Mouse (Mus musculus): ENCODE results near the gene Gm11042. TPM values are rescaled to one million over a fixed set of nuclear protein-coding genes. Genes with fewer than 3 reads are reported as not detected.

The Gm11042 gene
- not detected in 2 replicates for polyA plus RNA-seq (2016; fragmentation: Nextera tagmentation; extraction: Ambion mirVana)

- ATAC-seq (ENCODE audit: low FRiP score, low read depth), result peak; percentile 71
- H3K4me1 ChIP-seq, result no peaks in the 10 kb centered on the region
- no peaks in the 10 kb centered on the region for H3K9me3 ChIP-seq
- no peaks in the 10 kb centered on the region for H3K36me3 ChIP-seq
- H3K27ac ChIP-seq, result peak within 1 kb of the TSS; percentile 62
- peak within 1 kb of the TSS; percentile 66 for H3K4me2 ChIP-seq (replicated peaks)
- H3K27me3 ChIP-seq (replicated peaks), result no peaks in the 10 kb centered on the region
- H3K4me3 ChIP-seq, result peak within 1 kb of the TSS; percentile 41
- WGBS, result 37% methylated on average over 14 of the region's 18 CpGs
- peak within 1 kb of the TSS; percentile 69 for H3K9ac ChIP-seq
These were observed at the start of gene Gm11042 for GRCm38 (mm10) chr12:74316344-74316973. Gene Gm11042 (minus strand): TSS chr12:74316394.

- 90% methylated on average over 7 of the region's 7 CpGs for WGBS
- H3K4me3 ChIP-seq, result no peak overlapping the region
- no peak for ATAC-seq (ENCODE audit: low FRiP score, low read depth)
These were observed 48.3 kb upstream of the Gm11042 start for GRCm38 (mm10) chr12:74364477-74364876.

GRCm38 (mm10) chr12:74363076-74363475 lies 46.9 kb upstream of the Gm11042 start:
- no peak overlapping the region for H3K4me2 ChIP-seq (replicated peaks)
- ATAC-seq (ENCODE audit: low FRiP score, low read depth), result no peak
- 85% methylated on average over 6 of the region's 6 CpGs for WGBS

More at GRCm38 (mm10) chr12:74364477-74364876, 48.3 kb upstream of the Gm11042 start:
- Histone ChIP-seq H3K4me2 (replicated peaks) (no peak overlapping the region), H3K9ac (no peak overlapping the region), H3K4me1 (no peaks in the 10 kb centered on the region), H3K9me3 (no peaks in the 10 kb centered on the region), H3K36me3 (no peaks in the 10 kb centered on the region), H3K27ac (no peak overlapping the region), H3K27me3 (replicated peaks) (no peaks in the 10 kb centered on the region)

DNA sequence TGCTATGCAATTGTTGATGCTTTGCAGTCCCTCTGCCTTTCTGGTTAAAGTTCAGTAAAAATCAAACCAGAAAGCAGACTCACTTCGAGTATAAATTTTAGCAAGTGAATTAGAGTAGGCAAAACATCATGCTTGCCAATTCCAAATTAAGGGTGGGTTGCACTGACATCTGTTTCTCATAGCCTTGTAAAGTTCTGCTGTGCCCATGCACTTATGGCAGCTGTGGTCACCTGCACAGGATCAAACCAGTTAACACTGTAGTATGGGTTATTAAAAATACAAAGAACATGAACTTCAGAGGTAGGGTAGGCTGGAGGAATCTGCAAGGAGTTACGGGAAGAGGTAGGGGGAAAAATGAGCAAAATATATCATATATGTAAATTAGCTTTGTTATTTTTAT lies 46.3 kb upstream of the Gm11042 start:
- Histone ChIP-seq H3K36me3 (no peaks in the 10 kb centered on the region), H3K9ac (no peak overlapping the region), H3K4me2 (replicated peaks) (no peak overlapping the region), H3K27me3 (replicated peaks) (no peaks in the 10 kb centered on the region), H3K27ac (no peak overlapping the region), H3K4me1 (no peaks in the 10 kb centered on the region), H3K9me3 (no peaks in the 10 kb centered on the region), H3K4me3 (no peak overlapping the region)
- WGBS, result 86% methylated on average over 2 of the region's 2 CpGs
- ATAC-seq (ENCODE audit: low FRiP score, low read depth), result no peak

More at GRCm38 (mm10) chr12:74363076-74363475, 46.9 kb upstream of the Gm11042 start:
- no peak overlapping the region for H3K4me3 ChIP-seq
- H3K27me3 ChIP-seq (replicated peaks), result no peaks in the 10 kb centered on the region
- no peaks in the 10 kb centered on the region for H3K36me3 ChIP-seq
- no peak overlapping the region for H3K9ac ChIP-seq
- no peaks in the 10 kb centered on the region for H3K4me1 ChIP-seq
- no peaks in the 10 kb centered on the region for H3K9me3 ChIP-seq
- H3K27ac ChIP-seq, result no peak overlapping the region

GRCm38 (mm10) chr12:74359791-74360190 lies 43.6 kb upstream of the Gm11042 start:
- 89% methylated on average over 5 of the region's 5 CpGs for WGBS
- no peak for ATAC-seq (ENCODE audit: low FRiP score, low read depth)
- Histone ChIP-seq H3K27me3 (replicated peaks) (no peaks in the 10 kb centered on the region), H3K4me3 (no peak overlapping the region), H3K4me2 (replicated peaks) (no peak overlapping the region), H3K4me1 (no peaks in the 10 kb centered on the region), H3K27ac (no peak overlapping the region), H3K9ac (no peak overlapping the region), H3K36me3 (no peaks in the 10 kb centered on the region), H3K9me3 (no peaks in the 10 kb centered on the region)

- Histone ChIP-seq H3K9me3 (no peaks in the 10 kb centered on the region), H3K4me1 (no peaks in the 10 kb centered on the region), H3K27ac (no peak overlapping the region), H3K9ac (no peak overlapping the region), H3K27me3 (replicated peaks) (no peaks in the 10 kb centered on the region), H3K36me3 (no peaks in the 10 kb centered on the region), H3K4me2 (replicated peaks) (no peak overlapping the region), H3K4me3 (no peak overlapping the region)
- WGBS, result 65% methylated on average over 6 of the region's 6 CpGs
- ATAC-seq (ENCODE audit: low FRiP score, low read depth), result no peak
These were observed 41.6 kb upstream of the Gm11042 start for GRCm38 (mm10) chr12:74357806-74358205.

- H3K36me3 ChIP-seq, result no peaks in the 10 kb centered on the region
- ATAC-seq (ENCODE audit: low FRiP score, low read depth), result no peak
- H3K9me3 ChIP-seq, result no peaks in the 10 kb centered on the region
- H3K27ac ChIP-seq, result no peak overlapping the region
- no peak overlapping the region for H3K4me2 ChIP-seq (replicated peaks)
- H3K4me3 ChIP-seq, result no peak overlapping the region
- WGBS, result 75% methylated on average over 3 of the region's 3 CpGs
- H3K9ac ChIP-seq, result no peak overlapping the region
- H3K4me1 ChIP-seq, result no peaks in the 10 kb centered on the region
- no peaks in the 10 kb centered on the region for H3K27me3 ChIP-seq (replicated peaks)
These were observed 26.5 kb upstream of the Gm11042 start for GRCm38 (mm10) chr12:74342720-74343119.

DNA sequence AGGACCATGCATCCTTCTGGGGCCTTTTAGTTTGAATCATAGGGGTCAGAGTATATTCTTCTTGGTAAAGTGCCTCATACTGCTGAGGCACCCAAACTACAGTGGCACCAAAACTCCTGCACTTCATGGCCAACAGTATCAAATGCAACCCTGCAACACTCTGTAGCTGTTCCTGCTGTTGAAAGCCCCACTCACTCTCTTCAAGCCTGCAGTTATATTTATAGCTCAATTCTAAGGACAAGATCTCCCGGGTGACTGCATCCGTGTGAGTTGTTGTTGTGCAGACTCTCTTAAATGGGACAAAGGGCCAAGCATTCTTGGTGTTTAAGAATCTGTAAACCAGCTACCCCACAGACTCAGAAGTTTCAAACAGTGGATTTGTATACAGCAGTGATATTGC lies 23.9 kb upstream of the Gm11042 start:
- Histone ChIP-seq H3K36me3 (no peaks in the 10 kb centered on the region), H3K4me3 (no peak overlapping the region), H3K27ac (no peak overlapping the region), H3K9ac (no peak overlapping the region), H3K27me3 (replicated peaks) (no peaks in the 10 kb centered on the region), H3K4me1 (no peaks in the 10 kb centered on the region), H3K4me2 (replicated peaks) (no peak overlapping the region), H3K9me3 (no peaks in the 10 kb centered on the region)
- no peak for ATAC-seq (ENCODE audit: low FRiP score, low read depth)
- 61% methylated on average over 2 of the region's 2 CpGs for WGBS

GRCm38 (mm10) chr12:74333706-74334105 lies 17.5 kb upstream of the Gm11042 start:
- no peaks in the 10 kb centered on the region for H3K4me1 ChIP-seq
- H3K4me2 ChIP-seq (replicated peaks), result no peak overlapping the region
- no peak overlapping the region for H3K4me3 ChIP-seq
- 92% methylated on average over 6 of the region's 6 CpGs for WGBS
- ATAC-seq (ENCODE audit: low FRiP score, low read depth), result no peak
- H3K36me3 ChIP-seq, result no peaks in the 10 kb centered on the region
- no peaks in the 10 kb centered on the region for H3K27me3 ChIP-seq (replicated peaks)
- no peak overlapping the region for H3K27ac ChIP-seq
- no peaks in the 10 kb centered on the region for H3K9me3 ChIP-seq
- H3K9ac ChIP-seq, result no peak overlapping the region

GRCm38 (mm10) chr12:74333016-74333415 lies 16.8 kb upstream of the Gm11042 start:
- H3K4me3 ChIP-seq, result no peak overlapping the region
- peak; percentile 81 for ATAC-seq (ENCODE audit: low FRiP score, low read depth)
- no peaks in the 10 kb centered on the region for H3K36me3 ChIP-seq
- H3K4me1 ChIP-seq, result no peaks in the 10 kb centered on the region
- no peak overlapping the region for H3K4me2 ChIP-seq (replicated peaks)
- 28% methylated on average over 13 of the region's 13 CpGs for WGBS
- no peaks in the 10 kb centered on the region for H3K9me3 ChIP-seq
- H3K9ac ChIP-seq, result no peak overlapping the region
- no peak overlapping the region for H3K27ac ChIP-seq
- no peaks in the 10 kb centered on the region for H3K27me3 ChIP-seq (replicated peaks)

GRCm38 (mm10) chr12:74329759-74330158 lies 13.6 kb upstream of the Gm11042 start:
- Histone ChIP-seq H3K4me1 (no peaks in the 10 kb centered on the region), H3K4me3 (no peak overlapping the region), H3K27ac (no peak overlapping the region), H3K27me3 (replicated peaks) (no peaks in the 10 kb centered on the region), H3K9ac (no peak overlapping the region), H3K9me3 (no peaks in the 10 kb centered on the region), H3K4me2 (replicated peaks) (no peak overlapping the region), H3K36me3 (no peaks in the 10 kb centered on the region)
- no peak for ATAC-seq (ENCODE audit: low FRiP score, low read depth)
- 93% methylated on average over 6 of the region's 6 CpGs for WGBS

DNA sequence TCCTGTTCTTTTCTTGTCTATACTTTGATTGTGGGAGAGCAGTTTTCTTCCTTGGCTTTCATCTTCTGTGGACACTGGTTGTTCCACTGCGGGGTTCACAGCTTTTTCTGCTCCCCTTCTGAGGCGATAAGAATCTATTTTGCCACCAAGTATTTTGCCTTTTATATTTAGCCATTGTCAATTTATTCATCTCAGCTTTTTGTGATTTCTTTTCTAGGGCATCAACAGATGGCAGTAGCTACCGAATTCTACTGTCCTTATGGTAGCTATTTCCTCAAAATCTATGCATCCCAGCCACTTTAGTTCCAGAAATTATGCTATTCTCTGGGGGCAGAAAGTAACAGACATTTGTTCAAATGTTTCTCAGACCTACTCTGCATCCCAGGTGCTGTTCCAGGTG lies 10.4 kb upstream of the Gm11042 start:
- Histone ChIP-seq H3K9ac (no peak overlapping the region), H3K36me3 (no peaks in the 10 kb centered on the region), H3K4me3 (no peak overlapping the region), H3K4me1 (no peaks in the 10 kb centered on the region), H3K9me3 (no peaks in the 10 kb centered on the region), H3K4me2 (replicated peaks) (no peak overlapping the region), H3K27ac (no peak overlapping the region), H3K27me3 (replicated peaks) (no peaks in the 10 kb centered on the region)
- no peak for ATAC-seq (ENCODE audit: low FRiP score, low read depth)
- 95% methylated on average over 3 of the region's 3 CpGs for WGBS

DNA sequence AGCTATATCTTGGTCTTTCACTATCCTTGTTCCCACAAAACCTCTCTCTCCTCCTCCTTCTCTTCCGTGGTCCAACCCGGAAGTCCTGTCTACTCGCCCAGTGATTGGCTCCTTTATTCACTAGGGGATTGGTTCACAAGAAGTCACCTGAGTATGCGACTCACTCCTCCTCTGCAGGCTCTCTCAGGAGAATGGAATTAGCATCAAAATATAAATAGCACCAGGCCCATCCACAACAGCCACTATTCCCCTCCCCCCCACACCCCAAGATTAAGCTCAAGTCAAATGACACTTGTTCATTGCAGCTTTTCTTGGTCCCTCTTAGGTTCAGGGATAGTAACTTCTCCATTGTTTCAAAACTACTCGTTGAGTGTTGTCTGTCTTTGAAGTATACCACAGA lies 5.8 kb upstream of the Gm11042 start:
- no peaks in the 10 kb centered on the region for H3K9me3 ChIP-seq
- H3K4me1 ChIP-seq, result no peaks in the 10 kb centered on the region
- no peak for ATAC-seq (ENCODE audit: low FRiP score, low read depth)
- H3K9ac ChIP-seq, result no peak overlapping the region
- H3K4me2 ChIP-seq (replicated peaks), result no peak overlapping the region
- no peaks in the 10 kb centered on the region for H3K36me3 ChIP-seq
- H3K27ac ChIP-seq, result no peak overlapping the region
- H3K4me3 ChIP-seq, result no peak overlapping the region
- H3K27me3 ChIP-seq (replicated peaks), result no peaks in the 10 kb centered on the region
- WGBS, result 83% methylated on average over 5 of the region's 5 CpGs
